Mouse (Mus musculus) neural tube, embryonic 10.5 days (tissue): Measurements from ENCODE around the gene Plcb3.

Experiments
- DNase-seq: peaks from one replicate; pipeline ENCODE4 v3.0.0-alpha.2; 2017; ENCODE audit warnings: low spot score; ENCODE audit errors: extremely low spot score

Plcb3 gene

GRCm38 (mm10) chr19:6975537-6976521 lies at the start of gene Plcb3:
Gene Plcb3, minus strand, starts transcription at chr19:6976470.
- DNase-seq = peak; percentile 81

DNA sequence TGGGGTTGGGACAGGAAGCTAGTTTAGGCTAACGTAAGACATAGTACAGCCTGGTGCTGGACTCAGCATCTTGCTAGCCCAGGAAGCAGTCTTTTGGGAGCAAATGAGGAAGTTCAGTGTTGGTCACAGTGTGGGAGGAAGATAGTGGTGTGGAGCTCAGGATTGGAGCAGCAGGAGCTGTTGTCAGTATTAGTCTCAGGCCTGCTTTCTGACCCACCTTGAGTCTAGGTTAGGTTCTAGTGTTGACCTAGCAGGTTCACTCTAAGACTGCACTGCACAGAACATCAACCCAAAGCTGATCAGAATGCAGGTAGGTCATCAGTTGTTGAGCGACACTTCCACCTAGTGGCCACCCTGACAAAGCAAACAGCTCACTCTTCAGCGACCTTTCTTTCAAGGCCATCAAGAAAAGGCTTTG lies 44.0 kb upstream of the Plcb3 start:
- peak; percentile 41 for DNase-seq

DNA sequence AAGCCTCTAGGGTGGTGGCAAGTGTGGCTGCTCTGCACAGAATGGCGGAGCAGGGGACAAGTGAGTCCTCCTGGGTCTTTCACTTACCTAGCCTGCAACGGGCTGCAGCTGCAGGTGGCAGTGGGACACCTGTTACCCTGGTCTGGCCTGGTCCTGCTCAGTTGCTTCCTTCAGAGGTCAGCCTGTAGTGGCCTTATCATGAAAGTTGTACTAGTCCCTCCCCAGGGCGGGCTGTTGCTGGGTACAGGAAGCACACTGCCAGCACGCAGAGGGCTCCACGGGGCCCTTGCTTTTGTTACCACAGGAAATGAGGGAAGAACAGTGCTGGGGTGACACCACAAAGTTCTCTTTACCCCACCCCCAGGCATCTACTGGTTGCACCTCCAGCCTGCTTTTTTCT lies 42.9 kb upstream of the Plcb3 start, which contains the start of gene Fermt3:
Gene Fermt3, minus strand, starts transcription at position 279 of the 400 bp plus-strand sequence.
- no peak for DNase-seq

GRCm38 (mm10) chr19:7018546-7018945 lies 42.3 kb upstream of the Plcb3 start:
- DNase-seq = no peak

DNA sequence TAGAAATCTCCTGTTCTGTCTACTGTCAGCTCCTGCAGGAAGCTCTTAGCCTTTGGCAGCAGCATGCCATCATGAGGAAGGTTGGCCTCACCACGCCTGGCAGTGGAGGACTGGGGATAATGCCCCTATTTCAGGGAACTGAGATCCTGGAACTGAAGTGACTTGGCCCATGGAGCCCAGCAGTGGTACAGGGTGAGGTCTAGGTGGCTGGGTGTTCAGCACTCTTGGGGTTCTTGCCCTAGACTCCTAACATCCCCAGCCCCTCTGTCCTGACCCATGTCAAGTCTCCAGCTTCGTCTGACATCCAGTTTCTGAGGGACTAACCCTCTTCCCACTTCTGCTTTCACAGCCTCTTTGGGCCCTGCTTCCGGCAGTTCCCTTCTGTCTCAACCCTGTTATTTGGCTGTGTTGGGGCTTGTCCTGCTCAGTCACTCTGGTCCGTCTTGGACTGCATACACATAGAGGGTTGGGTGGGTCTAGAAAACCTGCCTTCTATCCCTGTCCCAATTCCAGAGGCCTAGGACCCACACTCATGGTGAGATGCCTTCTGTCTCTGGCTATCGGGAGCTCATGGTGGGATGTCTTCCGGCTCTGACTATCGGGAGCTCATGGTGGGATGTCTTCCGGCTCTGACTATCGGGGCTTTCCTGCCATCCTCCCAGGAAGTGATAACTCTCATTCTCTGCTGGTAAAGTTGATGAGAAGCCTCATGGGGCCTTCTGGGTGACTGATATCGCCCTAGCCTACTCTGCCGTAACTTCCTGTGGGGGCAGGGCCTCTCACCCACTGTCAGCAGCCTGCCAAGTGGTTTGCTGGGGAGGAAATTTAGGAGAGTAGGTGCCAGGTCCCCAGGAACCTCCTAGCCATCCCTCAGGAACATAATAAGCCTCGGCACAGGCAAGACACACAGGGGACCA lies 41.5 kb upstream of the Plcb3 start:
- DNase-seq = no peak

GRCm38 (mm10) chr19:7014481-7015135 lies 38.3 kb upstream of the Plcb3 start:
- no peak for DNase-seq

GRCm38 (mm10) chr19:7013984-7014383 lies 37.7 kb upstream of the Plcb3 start:
- no peak for DNase-seq

DNA sequence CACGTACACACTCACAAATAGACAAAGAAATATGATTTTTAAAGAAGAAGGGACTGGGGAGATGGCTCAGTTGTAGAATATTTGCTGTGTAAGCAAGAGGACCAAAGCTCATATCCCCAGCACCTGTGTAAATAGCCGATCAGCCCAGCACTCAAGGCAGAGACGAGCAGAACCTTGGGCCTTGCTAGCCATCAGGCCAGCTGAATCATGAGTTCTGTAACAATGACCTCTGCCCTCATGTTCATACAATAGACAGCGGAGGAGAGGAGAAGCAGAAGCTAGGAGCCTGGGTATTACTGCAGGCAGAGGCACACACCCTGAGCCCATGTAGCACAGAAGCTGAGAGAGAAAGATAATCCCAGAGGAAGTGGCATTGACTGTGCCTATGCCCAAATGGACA lies 36.2 kb upstream of the Plcb3 start:
- no peak for DNase-seq

- DNase-seq = no peak
Observed at GRCm38 (mm10) chr19:7006892-7007593, 30.8 kb upstream of the Plcb3 start.

DNA sequence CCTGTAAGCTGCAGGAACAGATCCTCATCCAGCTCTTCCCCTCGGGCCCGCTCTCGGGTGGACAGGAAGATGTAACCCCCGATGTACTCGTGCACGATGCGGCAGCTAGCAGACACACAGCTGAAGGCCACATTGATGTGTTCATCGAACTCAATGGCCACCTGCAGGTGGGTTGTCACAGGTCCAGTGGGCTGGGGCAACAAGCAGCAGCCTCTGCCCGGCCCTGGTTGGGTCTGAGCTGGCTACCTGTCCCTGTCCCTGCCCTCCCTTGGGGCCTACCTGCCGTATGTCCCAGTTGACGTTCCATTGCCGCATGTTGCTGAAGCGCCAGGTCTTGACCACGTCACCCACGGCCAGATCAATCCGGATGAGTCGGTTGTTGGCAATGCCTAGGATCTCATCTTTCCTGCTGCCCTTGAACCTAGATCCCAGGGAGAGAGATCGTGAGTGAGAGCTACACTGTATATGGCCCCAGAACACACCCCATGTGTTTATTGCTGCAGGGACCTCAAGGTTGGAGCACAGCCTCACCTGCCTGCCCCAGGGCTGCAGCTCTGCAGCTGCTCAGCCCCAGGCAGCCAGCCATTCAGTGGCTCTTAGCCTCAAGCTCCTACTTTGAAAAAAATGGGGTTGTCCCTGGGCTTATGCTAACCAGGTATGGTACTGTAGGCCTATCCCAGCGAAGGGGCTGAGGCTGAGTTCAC lies 23.2 kb upstream of the Plcb3 start:
- DNase-seq = no peak

DNA sequence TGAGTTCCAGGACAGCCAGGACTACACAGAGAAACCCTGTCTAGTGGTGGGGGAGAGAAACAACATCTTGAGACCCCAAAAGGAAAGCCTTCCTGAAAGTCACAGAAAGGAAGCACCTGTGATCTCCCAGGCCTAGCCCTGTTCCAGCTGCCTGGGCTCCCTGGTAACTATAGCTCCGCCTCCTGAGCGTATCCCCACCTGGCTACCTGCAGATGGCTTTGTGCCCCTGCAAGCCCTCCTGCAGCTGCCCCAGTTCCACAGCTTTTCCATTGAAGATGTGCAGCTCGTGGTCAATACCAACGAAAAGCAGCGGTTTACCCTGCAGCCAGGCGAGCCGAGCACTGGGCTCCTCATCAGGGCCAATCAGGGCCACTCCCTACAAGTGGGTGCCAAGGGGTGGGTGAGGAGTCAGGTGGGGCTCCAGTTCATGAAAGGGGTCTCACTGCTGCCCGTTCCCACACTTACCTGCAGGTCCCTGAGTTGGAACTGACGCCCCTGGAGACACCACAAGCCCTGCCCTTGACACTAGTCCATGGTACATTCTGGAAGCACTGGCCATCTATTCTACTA lies 21.5 kb upstream of the Plcb3 start:
- DNase-seq = no peak

- DNase-seq = peak; percentile 86
Observed at GRCm38 (mm10) chr19:6996006-6996405, 19.7 kb upstream of the Plcb3 start, which contains the start of the genes Nudt22 and Trpt1. Gene Nudt22, minus strand, starts transcription at chr19:6996117. Gene Trpt1, plus strand, starts transcription at chr19:6996131.

DNA sequence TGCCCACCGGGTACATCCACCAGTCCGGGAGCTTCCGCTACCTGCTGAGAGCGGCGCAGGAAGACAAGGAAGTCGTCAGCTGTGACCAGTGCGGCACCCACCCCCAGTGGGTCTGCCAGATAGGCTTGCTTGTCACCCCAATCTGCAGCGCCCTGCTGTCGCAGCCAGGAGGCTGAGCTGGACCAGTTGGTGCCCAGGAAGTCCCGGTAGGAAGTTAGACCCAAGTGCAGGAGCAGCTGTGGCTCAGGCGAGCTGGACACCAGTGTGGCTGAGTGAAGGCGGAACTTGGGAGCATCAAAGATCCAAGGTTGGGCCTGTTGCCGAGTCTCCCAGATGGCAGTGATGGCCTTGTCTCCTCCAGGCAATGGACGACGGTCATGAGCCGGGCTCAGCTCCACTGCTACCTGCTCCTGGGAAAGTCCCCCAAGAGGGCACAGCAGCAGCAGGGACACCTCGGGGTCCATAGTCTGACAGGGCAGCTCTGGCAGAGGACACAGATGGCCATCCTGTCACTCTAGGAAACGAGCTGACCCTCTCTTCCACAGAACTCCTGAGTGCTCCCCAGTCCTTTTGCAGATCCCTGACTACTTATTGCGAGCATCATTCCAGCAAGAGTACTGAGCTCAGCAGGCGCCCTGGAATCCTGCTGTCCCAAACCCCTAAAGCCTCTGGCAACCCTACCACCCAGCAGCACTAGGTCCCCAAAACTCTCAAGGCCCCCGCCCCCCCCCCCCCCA lies 19.2 kb upstream of the Plcb3 start:
- no peak for DNase-seq

GRCm38 (mm10) chr19:6994489-6994888 lies 18.2 kb upstream of the Plcb3 start:
- DNase-seq = no peak

DNA sequence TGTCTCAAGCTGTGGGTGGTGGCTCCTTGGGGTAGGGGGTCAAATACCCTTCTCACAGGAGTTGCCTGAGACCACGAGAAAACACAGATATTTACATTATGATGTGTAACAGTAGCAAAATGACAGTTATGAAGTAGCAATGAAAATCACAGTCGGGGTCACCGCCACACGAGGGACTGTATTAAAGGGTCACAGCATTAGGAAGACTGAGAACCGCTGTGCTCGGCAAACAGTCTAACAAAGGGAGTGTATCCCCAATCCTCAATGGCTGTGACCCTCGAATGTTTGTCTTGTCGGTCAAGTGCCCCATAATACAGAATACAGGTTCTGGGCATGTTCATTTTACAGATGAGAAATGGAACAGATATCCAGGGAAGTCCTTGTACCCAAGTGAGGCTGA lies 17.7 kb upstream of the Plcb3 start:
- no peak for DNase-seq

DNA sequence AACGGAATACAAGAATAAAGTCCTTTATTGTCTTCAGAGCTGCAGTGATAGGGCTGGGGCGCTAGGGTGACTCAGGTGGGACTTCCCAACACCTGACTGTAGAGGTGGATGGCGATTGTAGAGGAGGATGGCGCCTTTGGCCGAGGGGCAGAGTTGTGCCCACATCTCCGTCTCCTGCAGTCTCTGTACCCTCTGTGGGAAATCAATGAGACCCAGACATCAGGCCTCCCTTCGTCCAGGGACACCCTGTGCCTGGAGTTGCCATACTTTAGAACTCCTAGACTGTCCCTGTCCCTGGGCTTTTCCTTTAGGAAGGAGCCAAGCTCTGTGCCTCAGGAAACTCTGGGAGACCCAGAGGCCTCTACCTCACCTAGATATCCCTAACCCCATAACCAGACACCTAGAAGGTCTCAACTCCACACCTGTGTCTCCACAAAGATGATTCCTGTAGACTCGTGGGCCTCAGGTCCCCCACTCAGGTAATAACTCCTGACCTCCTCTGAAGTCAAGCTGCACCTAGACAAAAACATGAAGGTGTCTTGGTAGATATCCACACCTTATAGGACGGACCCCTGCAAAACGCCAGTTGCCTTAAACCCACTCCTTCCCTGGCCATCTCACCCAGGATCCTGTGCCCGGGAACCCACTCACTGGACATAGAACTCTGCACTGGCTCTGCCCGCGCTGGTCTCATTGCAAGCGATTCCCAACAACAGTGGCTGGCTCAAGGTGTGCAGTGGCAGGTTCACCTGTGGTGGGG lies 16.9 kb upstream of the Plcb3 start:
- no peak for DNase-seq

DNA sequence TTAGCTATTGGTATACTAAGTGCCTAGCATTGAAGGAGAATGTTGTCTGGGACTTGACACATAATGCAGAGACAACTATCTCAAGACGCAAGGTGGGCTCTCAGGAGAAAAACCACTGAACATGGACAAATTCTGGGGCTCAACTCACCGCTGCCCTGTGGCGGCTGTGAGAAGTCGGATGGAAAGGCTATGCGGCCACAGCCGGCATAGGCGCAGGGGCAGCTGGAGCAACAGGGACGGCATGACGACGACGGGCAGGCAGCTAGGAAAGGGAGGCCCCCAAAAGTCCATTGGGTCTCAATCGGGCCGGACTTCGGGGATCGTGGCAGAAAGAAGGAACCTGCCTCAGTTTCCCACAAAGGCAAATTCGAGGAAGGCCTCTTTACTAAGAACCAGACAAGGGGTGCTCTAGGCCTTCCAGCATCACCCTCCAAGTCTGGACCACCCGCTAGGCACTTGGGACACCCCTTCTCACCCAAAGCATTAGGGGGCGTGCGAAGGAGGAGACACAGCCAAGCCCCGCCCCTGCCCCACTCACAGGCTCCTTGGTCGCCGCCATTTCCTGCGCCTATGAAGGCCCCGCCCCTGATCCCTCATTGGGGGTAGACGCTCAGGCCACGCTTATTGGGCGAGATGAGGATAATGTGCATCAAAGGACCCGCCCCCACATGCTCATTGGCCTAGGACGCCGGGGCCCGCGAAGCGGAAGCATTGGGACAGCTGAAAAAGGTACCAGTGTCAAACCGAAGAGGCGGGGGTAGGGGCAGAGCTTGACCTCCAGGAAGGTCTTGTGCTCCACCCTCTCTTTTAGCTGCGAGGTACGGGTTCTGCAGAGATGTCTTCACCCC lies 16.0 kb upstream of the Plcb3 start, which contains the start of gene Dnajc4:
Gene Dnajc4, minus strand, starts transcription at position 562 of the 848 bp plus-strand sequence.
- peak; percentile 96 for DNase-seq
